Mouse (Mus musculus) ovary, postnatal 10 days (tissue): ENCODE measurements around the gene Nop2.

Source experiments
- DNase-seq: peaks from one replicate; pipeline ENCODE4 v3.0.0; 2022; ENCODE audit warnings: low spot score

The Nop2 gene

GRCm38 (mm10) chr6:125131302-125132156, at the start of gene Nop2:
TSS of gene Nop2 (plus strand) at chr6:125131909.
- peak; percentile 64 for DNase-seq

GRCm38 (mm10) chr6:125082801-125083386, 48.8 kb upstream of the Nop2 start:
- DNase-seq = no peak

GRCm38 (mm10) chr6:125084424-125084823, 47.3 kb upstream of the Nop2 start:
- no peak for DNase-seq

- DNase-seq = no peak
These were observed 43.8 kb upstream of the Nop2 start for GRCm38 (mm10) chr6:125087937-125088336.

GRCm38 (mm10) chr6:125088561-125089321, 43.0 kb upstream of the Nop2 start:
- peak; percentile 57 for DNase-seq

GRCm38 (mm10) chr6:125089521-125090321, 42.0 kb upstream of the Nop2 start:
- peak; percentile 46 for DNase-seq

GRCm38 (mm10) chr6:125090341-125091085, 41.2 kb upstream of the Nop2 start:
- DNase-seq = no peak

GRCm38 (mm10) chr6:125092372-125092771, 39.3 kb upstream of the Nop2 start:
- DNase-seq = no peak

GRCm38 (mm10) chr6:125094843-125095242, 36.9 kb upstream of the Nop2 start:
- DNase-seq = no peak

GRCm38 (mm10) chr6:125095391-125096278, 36.1 kb upstream of the Nop2 start, which contains the start of gene Chd4:
TSS of gene Chd4 (plus strand) at chr6:125095981.
- peak; percentile 81 for DNase-seq

GRCm38 (mm10) chr6:125096279-125096596, 35.5 kb upstream of the Nop2 start:
- DNase-seq = no peak

- DNase-seq = peak; percentile 35
These were observed 34.9 kb upstream of the Nop2 start for GRCm38 (mm10) chr6:125096597-125097345.

GRCm38 (mm10) chr6:125097346-125097689, 34.4 kb upstream of the Nop2 start:
- DNase-seq = no peak

GRCm38 (mm10) chr6:125097951-125098350, 33.8 kb upstream of the Nop2 start:
- no peak for DNase-seq

GRCm38 (mm10) chr6:125098513-125098912, 33.2 kb upstream of the Nop2 start:
- DNase-seq = no peak

- no peak for DNase-seq
These were observed 32.2 kb upstream of the Nop2 start for GRCm38 (mm10) chr6:125099421-125099971.

GRCm38 (mm10) chr6:125101444-125101843, 30.3 kb upstream of the Nop2 start:
- DNase-seq = no peak

- DNase-seq = no peak
These were observed 27.5 kb upstream of the Nop2 start for GRCm38 (mm10) chr6:125104223-125104622.

- DNase-seq = no peak
These were observed 24.0 kb upstream of the Nop2 start for GRCm38 (mm10) chr6:125107705-125108104.
